Mouse (Mus musculus) hindbrain, embryonic 15.5 days (tissue): ENCODE measurements around the gene Togaram1. TPM values are rescaled to one million over a fixed set of nuclear protein-coding genes. Genes with fewer than 3 reads are reported as not detected.

Source experiments
- ATAC-seq: fragments of 200-750 bp; cut with Nextera tagmentation; 2 replicates; pipeline ENCODE4 v1.8.0; 2017; ENCODE audit warnings: low read depth, moderate number of reproducible peaks, moderate TSS enrichment; ENCODE audit not compliant: low FRiP score
- H3K27ac ChIP-seq: fragments of 300-500 bp; sonication (generic); replicated peaks from 2 replicates; pipeline ENCODE4 v1.5.1; 2015; ENCODE audit warnings: mild to moderate bottlenecking, inconsistent platforms
- H3K27me3 ChIP-seq: fragments of 300-500 bp; sonication (generic); 2 replicates; pipeline ENCODE4 v1.6.1; 2015; ENCODE audit warnings: control low read depth, inconsistent platforms
- H3K36me3 ChIP-seq: fragments of 300-500 bp; sonication (generic); 2 replicates; pipeline ENCODE4 v1.6.1; 2015; ENCODE audit warnings: control low read depth, inconsistent platforms
- H3K4me1 ChIP-seq: fragments of 300-500 bp; sonication (generic); replicated peaks from 2 replicates; pipeline ENCODE4 v1.6.1; 2015; ENCODE audit warnings: control low read depth, inconsistent platforms
- H3K4me2 ChIP-seq: fragments of 300-500 bp; sonication (generic); 2 replicates; pipeline ENCODE4 v1.6.1; 2015; ENCODE audit warnings: moderate library complexity, mild to moderate bottlenecking, inconsistent platforms
- H3K4me3 ChIP-seq: fragments of 300-500 bp; sonication (generic); 2 replicates; pipeline ENCODE4 v1.5.1; 2015; ENCODE audit warnings: mild to moderate bottlenecking, inconsistent platforms
- H3K9ac ChIP-seq: fragments of 300-500 bp; sonication (generic); 2 replicates; pipeline ENCODE4 v1.6.1; 2015; ENCODE audit warnings: inconsistent platforms
- H3K9me3 ChIP-seq: fragments of 300-500 bp; sonication (generic); 2 replicates; pipeline ENCODE4 v1.6.1; 2016; ENCODE audit warnings: control low read depth, inconsistent platforms
- WGBS: fragments of 180-500 bp; shearing (Covaris S2); methylation state at CpG from one replicate; pipeline ENCODE4 v1.1.7; 2015; 5-methylcytosine and 5-hydroxymethylcytosine counted together
- polyA plus RNA-seq: library from polyadenylated mRNA; unstranded; fragments of >200 nt; fragmentation: Nextera tagmentation; extraction: Ambion mirVana; gene quantifications from 2 replicates; pipeline ENCODE4 v1.2.1, GENCODE M21; 2015

Togaram1 gene
- 22.6 and 23.2 TPM in 2 replicates for polyA plus RNA-seq

DNA sequence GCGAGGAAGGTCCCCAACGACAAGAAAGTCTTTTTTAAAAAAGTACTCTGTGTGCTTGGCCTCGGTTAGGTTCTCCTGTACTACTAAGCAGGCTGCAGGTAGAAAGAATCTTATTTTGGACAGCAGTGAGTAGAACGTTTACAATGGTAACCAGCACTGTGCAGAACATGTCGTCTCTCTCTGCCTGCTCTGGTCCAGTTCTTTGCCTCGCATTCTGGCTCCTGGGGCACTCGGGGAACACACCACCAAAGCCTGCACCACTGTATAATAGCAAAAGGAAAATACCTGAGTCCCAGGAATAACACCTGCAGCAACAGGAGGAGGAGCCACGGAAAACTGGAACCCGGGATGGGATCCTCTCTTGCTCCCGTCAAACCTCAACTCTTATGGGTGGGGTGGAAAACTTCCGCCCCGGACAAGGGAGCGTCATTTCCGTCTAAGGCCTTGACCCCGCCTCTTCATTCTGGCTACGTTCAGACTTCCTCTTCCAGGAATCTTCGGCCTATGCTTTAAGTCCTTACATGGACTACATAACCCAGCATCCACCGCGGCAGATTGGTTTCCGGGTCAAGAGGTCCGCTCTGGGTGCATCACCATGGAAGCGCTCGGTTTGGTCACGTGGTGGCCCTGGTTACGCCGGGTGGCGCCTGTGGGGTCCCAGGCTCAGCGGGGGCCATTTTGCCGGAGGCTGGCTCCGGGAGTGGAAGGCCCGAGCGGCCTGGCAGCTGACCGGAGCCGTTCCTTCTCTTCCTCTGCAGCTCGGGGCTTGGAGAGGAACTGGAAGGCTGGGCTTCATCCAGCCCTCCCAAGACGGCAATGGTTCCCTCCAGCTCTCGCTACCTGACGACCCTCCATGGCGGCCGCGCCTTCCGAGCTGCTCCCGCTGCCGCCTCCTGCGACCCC, at the start of gene Togaram1, which contains the start of gene Klhl28:
TSS of gene Togaram1 (plus strand) at position 681 of the 903 bp plus-strand sequence.
TSS of gene Klhl28 (minus strand) at position 411 of the 903 bp plus-strand sequence.
- no peaks in the 10 kb centered on the region for H3K36me3 ChIP-seq
- peak within 1 kb of the TSS; percentile 92 for H3K4me2 ChIP-seq

GRCm38 (mm10) chr12:64916735-64917134, 48.9 kb upstream of the Togaram1 start:
- H3K4me1 ChIP-seq = peaks cover 10% of the 10 kb centered on the region
- H3K9ac ChIP-seq = no peak overlapping the region
- no peak overlapping the region; the same call in 1 of the 2 replicates for H3K4me3 ChIP-seq
- H3K27me3 ChIP-seq = no peaks in the 10 kb centered on the region; the same call in 1 of the 2 replicates
- peak overlapping the region; percentile 81; the same call in 1 of the 2 replicates for H3K4me2 ChIP-seq
- H3K27ac ChIP-seq = no peak overlapping the region
- no peak for ATAC-seq
- no peaks in the 10 kb centered on the region for H3K9me3 ChIP-seq
- H3K36me3 ChIP-seq = no peaks in the 10 kb centered on the region

More for the DNA sequence above, at the start of gene Togaram1, which contains the start of gene Klhl28:
- no peaks in the 10 kb centered on the region for H3K9me3 ChIP-seq
- H3K4me3 ChIP-seq = peak within 1 kb of the TSS; percentile 86
- WGBS = under 1% methylated on average over 45 of the region's 45 CpGs
- peaks cover 50% of the 10 kb centered on the region for H3K4me1 ChIP-seq
- peak within 1 kb of the TSS; percentile 88 for H3K27ac ChIP-seq
- peak; percentile 100 for ATAC-seq
- peak within 1 kb of the TSS; percentile 77 for H3K9ac ChIP-seq
- H3K27me3 ChIP-seq = no peaks in the 10 kb centered on the region

- WGBS = under 1% methylated on average over 79 of the region's 93 CpGs
Measured at GRCm38 (mm10) chr12:64917578-64918471, 47.8 kb upstream of the Togaram1 start, which contains the start of gene Gm527. Gm527 (plus strand) TSS chr12:64917906.

DNA sequence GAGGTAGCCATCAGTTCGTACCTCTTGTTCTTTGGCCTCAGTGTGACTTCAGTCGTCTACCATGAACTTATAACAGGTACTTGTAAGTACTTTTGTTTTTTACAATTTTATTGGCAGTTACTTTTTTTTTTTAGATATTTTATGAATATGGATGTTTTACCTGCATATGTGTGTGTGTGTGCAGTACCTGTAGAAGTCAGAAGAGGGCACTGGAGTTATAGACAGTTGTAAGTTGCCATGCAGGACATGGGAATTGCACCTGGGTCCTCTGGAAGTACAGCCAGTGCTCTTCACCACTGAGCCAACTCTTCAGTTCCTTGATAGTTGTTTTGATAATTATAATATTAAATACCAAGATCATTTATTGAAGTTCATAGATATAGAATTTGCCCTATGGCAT, 28.1 kb upstream of the Togaram1 start:
- Histone ChIP-seq H3K36me3 (peaks cover 9% of the 10 kb centered on the region; the same call in 1 of the 2 replicates), H3K27me3 (no peaks in the 10 kb centered on the region), H3K4me3 (no peak overlapping the region), H3K9ac (no peak overlapping the region), H3K9me3 (no peaks in the 10 kb centered on the region), H3K4me1 (no peaks in the 10 kb centered on the region), H3K27ac (no peak overlapping the region), H3K4me2 (no peak overlapping the region)
- ATAC-seq = no peak
- 90% methylated on average over 2 of the region's 2 CpGs for WGBS

More at GRCm38 (mm10) chr12:64917578-64918471, 47.8 kb upstream of the Togaram1 start, which contains the start of gene Gm527:
- Histone ChIP-seq H3K4me2 (peak within 1 kb of the TSS; percentile 81), H3K9ac (peak within 1 kb of the TSS; percentile 78), H3K4me3 (peak within 1 kb of the TSS; percentile 71), H3K9me3 (no peaks in the 10 kb centered on the region), H3K4me1 (peaks cover 10% of the 10 kb centered on the region), H3K27ac (peak within 1 kb of the TSS; percentile 79), H3K27me3 (no peaks in the 10 kb centered on the region; the same call in 1 of the 2 replicates), H3K36me3 (no peaks in the 10 kb centered on the region; the same call in 1 of the 2 replicates)
- ATAC-seq = peak; percentile 100

DNA sequence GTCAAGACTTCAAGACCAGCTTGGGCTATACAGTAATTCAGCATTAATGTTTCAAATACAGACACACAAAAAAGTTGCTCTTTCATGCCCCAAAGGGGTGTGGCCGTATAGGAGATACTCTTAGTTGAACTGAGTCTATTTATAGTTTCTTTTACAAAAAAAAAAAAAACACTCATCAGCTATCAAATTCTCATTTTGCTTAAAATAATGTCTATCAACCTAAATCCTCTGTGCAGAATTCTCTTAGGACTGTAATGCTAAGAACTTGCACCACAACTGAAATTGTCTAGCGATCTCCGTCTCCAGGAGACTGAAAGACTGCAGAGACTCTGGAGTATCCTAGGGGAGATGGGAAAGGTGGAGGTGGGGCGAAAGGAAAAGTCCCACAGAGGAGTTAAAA, 1.0 kb upstream of the Togaram1 start:
- Histone ChIP-seq H3K9me3 (no peaks in the 10 kb centered on the region), H3K9ac (peak overlapping the region; percentile 56), H3K27ac (peak overlapping the region; percentile 66; the same call in 1 of the 2 replicates), H3K4me3 (peak overlapping the region; percentile 86), H3K36me3 (no peaks in the 10 kb centered on the region), H3K4me1 (peaks cover 42% of the 10 kb centered on the region), H3K27me3 (no peaks in the 10 kb centered on the region), H3K4me2 (peak overlapping the region; percentile 92)
- WGBS = 23% methylated on average over 4 of the region's 4 CpGs
- no peak for ATAC-seq

- Histone ChIP-seq H3K4me3 (peak overlapping the region; percentile 86), H3K4me2 (peak overlapping the region; percentile 92), H3K9ac (peak overlapping the region; percentile 77), H3K27ac (peak overlapping the region; percentile 88), H3K27me3 (no peaks in the 10 kb centered on the region), H3K9me3 (no peaks in the 10 kb centered on the region), H3K36me3 (no peaks in the 10 kb centered on the region), H3K4me1 (peaks cover 58% of the 10 kb centered on the region)
- no peak; the same call in none of the 2 replicates for ATAC-seq
- under 1% methylated on average over 43 of the region's 44 CpGs for WGBS
Measured at GRCm38 (mm10) chr12:64966101-64966631, 562 bp downstream of the Togaram1 start.

- no peaks in the 10 kb centered on the region for H3K36me3 ChIP-seq
Measured at GRCm38 (mm10) chr12:64966652-64967435, 1.2 kb downstream of the Togaram1 start.

GRCm38 (mm10) chr12:64967470-64967869, 1.9 kb downstream of the Togaram1 start:
- Histone ChIP-seq H3K36me3 (no peaks in the 10 kb centered on the region), H3K4me1 (peaks cover 68% of the 10 kb centered on the region), H3K4me3 (peak overlapping the region; percentile 86), H3K27ac (no peak overlapping the region), H3K9me3 (no peaks in the 10 kb centered on the region), H3K4me2 (peak overlapping the region; percentile 92), H3K27me3 (no peaks in the 10 kb centered on the region), H3K9ac (peak overlapping the region; percentile 77)
- no peak for ATAC-seq
- under 1% methylated on average over 9 of the region's 9 CpGs for WGBS

More at GRCm38 (mm10) chr12:64966652-64967435, 1.2 kb downstream of the Togaram1 start:
- peak overlapping the region; percentile 88 for H3K27ac ChIP-seq
- peak overlapping the region; percentile 86 for H3K4me3 ChIP-seq
- no peaks in the 10 kb centered on the region for H3K9me3 ChIP-seq
- H3K4me2 ChIP-seq = peak overlapping the region; percentile 92
- peaks cover 63% of the 10 kb centered on the region for H3K4me1 ChIP-seq
- H3K9ac ChIP-seq = peak overlapping the region; percentile 77
- whole genome bisulfite sequencing = 3% methylated on average over 19 of the region's 19 CpGs
- H3K27me3 ChIP-seq = no peaks in the 10 kb centered on the region
- ATAC-seq = no peak

GRCm38 (mm10) chr12:64968067-64968466, 2.5 kb downstream of the Togaram1 start:
- no peak for ATAC-seq
- WGBS = 10% methylated on average over 2 of the region's 2 CpGs
- no peaks in the 10 kb centered on the region for H3K36me3 ChIP-seq
- no peaks in the 10 kb centered on the region for H3K9me3 ChIP-seq
- H3K27ac ChIP-seq = no peak overlapping the region
- peaks cover 68% of the 10 kb centered on the region for H3K4me1 ChIP-seq
- H3K4me3 ChIP-seq = peak overlapping the region; percentile 86
- peak overlapping the region; percentile 77 for H3K9ac ChIP-seq
- no peaks in the 10 kb centered on the region for H3K27me3 ChIP-seq
- peak overlapping the region; percentile 92 for H3K4me2 ChIP-seq

- Histone ChIP-seq H3K9ac (no peak overlapping the region), H3K36me3 (no peaks in the 10 kb centered on the region), H3K27ac (no peak overlapping the region), H3K9me3 (no peaks in the 10 kb centered on the region), H3K27me3 (no peaks in the 10 kb centered on the region), H3K4me3 (no peak overlapping the region), H3K4me2 (peak overlapping the region; percentile 66), H3K4me1 (peaks cover 55% of the 10 kb centered on the region)
- ATAC-seq = no peak
Measured at GRCm38 (mm10) chr12:64971399-64971798, 5.8 kb downstream of the Togaram1 start.
